Mouse (Mus musculus): ENCODE data around the gene Asb15. TPM values are rescaled to one million over a fixed set of nuclear protein-coding genes. Genes with fewer than 3 reads are reported as not detected.

Asb15 gene
- total and polyA plus RNA-seq, 3 experiments = not detected

GRCm38 (mm10) chr6:24590282-24590681 lies 62.3 kb downstream of the Asb15 start:
- no peak overlapping the region for H3K27ac ChIP-seq (ENCODE audit: control insufficient read depth, low read depth, low read length)
- no peaks in the 10 kb centered on the region for H3K36me3 ChIP-seq (ENCODE audit: control insufficient read depth in 1 of 2, insufficient read depth in 2 of 2, low read length in 2 of 2)
- no peak for TF ChIP-seq HCFC1 (IDR thresholded peaks at IDR 0.05; ENCODE audit: low read depth, low read length)
- no peak for TF ChIP-seq NELFE (IDR thresholded peaks at IDR 0.05; ENCODE audit: low read depth, low read length)
- no peak for TF ChIP-seq ZKSCAN1 (IDR thresholded peaks at IDR 0.05; ENCODE audit: low read depth, low read length)
- no peak for TF ChIP-seq JUND (IDR thresholded peaks at IDR 0.05; ENCODE audit: low read depth, low read length)
- TF ChIP-seq E2F4 (IDR thresholded peaks at IDR 0.05; ENCODE audit: borderline replicate concordance, low read depth, low read length) = no peak
- TF ChIP-seq BHLHE40 (IDR thresholded peaks at IDR 0.05; ENCODE audit: borderline replicate concordance, low read depth, low read length) = no peak
- no peak for TF ChIP-seq TAL1 (IDR thresholded peaks at IDR 0.05; ENCODE audit: low read length)
- no peak for TF ChIP-seq SIN3A (IDR thresholded peaks at IDR 0.05; ENCODE audit: low read length)
- TF ChIP-seq ETS1 (IDR thresholded peaks at IDR 0.05; ENCODE audit: low read depth, low read length) = no peak
- no peak for TF ChIP-seq GABPA (IDR thresholded peaks at IDR 0.05; ENCODE audit: low read depth, low read length)
- no peak for TF ChIP-seq MYB (IDR thresholded peaks at IDR 0.05; ENCODE audit: low read depth, low read length)
- no peak for DNase-seq (ENCODE audit: low read depth, low spot score)
- H3K79me2 ChIP-seq (ENCODE audit: control insufficient read depth, insufficient read depth, low read length, poor library complexity) = no peaks in the 10 kb centered on the region
- no peak overlapping the region for H3K4me3 ChIP-seq (ENCODE audit: control insufficient read depth in 1 of 2, insufficient read depth in 1 of 2, low read depth in 2 of 2, low read length in 2 of 2)
- no peak overlapping the region for H3K9ac ChIP-seq (ENCODE audit: control insufficient read depth, low read depth, low read length, poor library complexity, severe bottlenecking)
- no peaks in the 10 kb centered on the region for H3K27me3 ChIP-seq (ENCODE audit: control insufficient read depth in 1 of 2, insufficient read depth in 2 of 2, low read length in 2 of 2)
- no peaks in the 10 kb centered on the region for H3K4me1 ChIP-seq (ENCODE audit: control insufficient read depth in 1 of 2, insufficient read depth in 2 of 2, low read length in 2 of 2)
- H3K9me3 ChIP-seq (replicated peaks; ENCODE audit: insufficient read depth, low read length) = no peaks in the 10 kb centered on the region

GRCm38 (mm10) chr6:24591525-24592218 lies 63.7 kb downstream of the Asb15 start:
- Histone ChIP-seq H3K27ac (ENCODE audit: control insufficient read depth, low read depth, low read length) (no peak overlapping the region), H3K4me1 (ENCODE audit: control insufficient read depth in 1 of 2, insufficient read depth in 2 of 2, low read length in 2 of 2) (no peaks in the 10 kb centered on the region), H3K27me3 (ENCODE audit: control insufficient read depth in 1 of 2, insufficient read depth in 2 of 2, low read length in 2 of 2) (no peaks in the 10 kb centered on the region; a peak in 2 of 4 replicates), H3K9me3 (replicated peaks; ENCODE audit: insufficient read depth, low read length) (no peaks in the 10 kb centered on the region), H3K36me3 (ENCODE audit: control insufficient read depth in 1 of 2, insufficient read depth in 2 of 2, low read length in 2 of 2) (no peaks in the 10 kb centered on the region), H3K4me3 (ENCODE audit: control insufficient read depth in 1 of 2, insufficient read depth in 1 of 2, low read depth in 2 of 2, low read length in 2 of 2) (no peak overlapping the region), H3K79me2 (ENCODE audit: control insufficient read depth, insufficient read depth, low read length, poor library complexity) (no peaks in the 10 kb centered on the region), H3K9ac (ENCODE audit: control insufficient read depth, low read depth, low read length, poor library complexity, severe bottlenecking) (no peak overlapping the region)
- no peak for DNase-seq (ENCODE audit: low read depth, low spot score)
- TF ChIP-seq USF2 (IDR thresholded peaks at IDR 0.05; ENCODE audit: borderline replicate concordance in 1 of 2, insufficient read depth in 1 of 2, low read depth in 1 of 2, low read length in 2 of 2) (no peak), RAD21 (IDR thresholded peaks at IDR 0.05; ENCODE audit: low read depth, low read length) (no peak), KAT2A (conservative IDR thresholded peaks at IDR 0.05; ENCODE audit: low read depth, low read length) (no peak)

- Histone ChIP-seq H3K27ac (ENCODE audit: control insufficient read depth, low read depth, low read length) (no peak within 1 kb of the TSS), H3K4me1 (ENCODE audit: control insufficient read depth in 1 of 2, insufficient read depth in 2 of 2, low read length in 2 of 2) (no peaks in the 10 kb centered on the region; a peak in 1 of 4 replicates), H3K4me3 (ENCODE audit: control insufficient read depth in 1 of 2, insufficient read depth in 1 of 2, low read depth in 2 of 2, low read length in 2 of 2) (no peak within 1 kb of the TSS), H3K79me2 (ENCODE audit: control insufficient read depth, insufficient read depth, low read length, poor library complexity) (no peaks in the 10 kb centered on the region), H3K27me3 (ENCODE audit: control insufficient read depth in 1 of 2, insufficient read depth in 2 of 2, low read length in 2 of 2) (no peaks in the 10 kb centered on the region; a peak in 2 of 4 replicates), H3K36me3 (ENCODE audit: control insufficient read depth in 1 of 2, insufficient read depth in 2 of 2, low read length in 2 of 2) (no peaks in the 10 kb centered on the region), H3K9ac (ENCODE audit: control insufficient read depth, low read depth, low read length, poor library complexity, severe bottlenecking) (no peak within 1 kb of the TSS), H3K9me3 (replicated peaks; ENCODE audit: insufficient read depth, low read length) (no peaks in the 10 kb centered on the region)
- no peak for DNase-seq (ENCODE audit: low read depth, low spot score)
- TF ChIP-seq RCOR1 (IDR thresholded peaks at IDR 0.05; ENCODE audit: low read depth, low read length) = no peak
- TF ChIP-seq RAD21 (IDR thresholded peaks at IDR 0.05; ENCODE audit: low read depth, low read length) = no peak
- no peak for TF ChIP-seq POLR2AphosphoS5 (IDR thresholded peaks at IDR 0.05; ENCODE audit: borderline replicate concordance, low read depth, low read length)
- TF ChIP-seq POLR2A (IDR thresholded peaks at IDR 0.05; ENCODE audit: control insufficient read depth in 1 of 2, insufficient read depth in 1 of 2, low read depth in 1 of 2, low read length in 2 of 2, poor library complexity in 1 of 2) = no peak
- no peak for TF ChIP-seq EP300 (IDR thresholded peaks at IDR 0.05; ENCODE audit: low read depth in 1 of 2, low read length in 2 of 2)
- no peak for TF ChIP-seq ZC3H11A (IDR thresholded peaks at IDR 0.05; ENCODE audit: low read depth, low read length)
- TF ChIP-seq USF2 (IDR thresholded peaks at IDR 0.05; ENCODE audit: borderline replicate concordance in 1 of 2, insufficient read depth in 1 of 2, low read depth in 1 of 2, low read length in 2 of 2) = no peak
- TF ChIP-seq NELFE (IDR thresholded peaks at IDR 0.05; ENCODE audit: low read depth, low read length) = no peak
- TF ChIP-seq SIN3A (IDR thresholded peaks at IDR 0.05; ENCODE audit: low read length) = no peak
- TF ChIP-seq UBTF (IDR thresholded peaks at IDR 0.05; ENCODE audit: borderline replicate concordance, insufficient read depth, low read depth, low read length) = no peak
- no peak for TF ChIP-seq MXI1 (IDR thresholded peaks at IDR 0.05; ENCODE audit: low read depth, low read length)
- no peak for TF ChIP-seq MAX (IDR thresholded peaks at IDR 0.05; ENCODE audit: low read length)
- TF ChIP-seq TCF12 (IDR thresholded peaks at IDR 0.05; ENCODE audit: low read depth, low read length) = no peak
- TF ChIP-seq KAT2A (conservative IDR thresholded peaks at IDR 0.05; ENCODE audit: low read depth, low read length) = no peak
- TF ChIP-seq MAFK (IDR thresholded peaks at IDR 0.05; ENCODE audit: borderline replicate concordance, low read depth, low read length) = no peak
- TF ChIP-seq CHD1 (IDR thresholded peaks at IDR 0.05; ENCODE audit: low read depth, low read length) = no peak
Observed at GRCm38 (mm10) chr6:24597500-24597899, 69.6 kb downstream of the Asb15 start, which contains the start of gene Lmod2. Lmod2 (plus strand) TSS chr6:24597762.
